Mouse (Mus musculus): ENCODE measurements at regions not wholly inside any gene's neighbourhood (a gene's known extent, or its start where the extent isn't known, plus 50 kb on each side); places are given as distances from the start of the nearest gene placed in this dataset.
A peak's percentile ranks its signal among the peaks of the same experiment; 100 is the strongest.

GRCm38 (mm10) chr8:33997676-33998075 lies 113.9 kb downstream of the Gm10131 start:
- peak; percentile 59 for DNase-seq

GRCm38 (mm10) chr8:33992946-33993345 lies 118.6 kb downstream of the Gm10131 start:
- peak; percentile 82 for DNase-seq

- DNase-seq = peak; percentile 13
Observed at GRCm38 (mm10) chr8:33991917-33992875, 119.3 kb downstream of the Gm10131 start.

GRCm38 (mm10) chr8:33991165-33991916 lies 120.2 kb downstream of the Gm10131 start:
- DNase-seq = no peak

GRCm38 (mm10) chr8:33990039-33990438 lies 121.5 kb downstream of the Gm10131 start:
- peak; percentile 22 for DNase-seq

GRCm38 (mm10) chr8:33987755-33988104 lies 123.8 kb downstream of the Gm10131 start:
- peak; percentile 34 for DNase-seq

- no peak for DNase-seq
Observed at GRCm38 (mm10) chr8:33987091-33987754, 124.3 kb downstream of the Gm10131 start.

GRCm38 (mm10) chr8:33986657-33987056 lies 124.9 kb downstream of the Gm10131 start:
- DNase-seq = no peak

- no peak for DNase-seq
Observed at GRCm38 (mm10) chr8:33985430-33985977, 126.0 kb downstream of the Gm10131 start.

- peak; percentile 40 for DNase-seq
Observed at GRCm38 (mm10) chr8:33981629-33982028, 129.9 kb downstream of the Gm10131 start.

- no peak for DNase-seq
Observed at GRCm38 (mm10) chr8:33980999-33981398, 130.5 kb downstream of the Gm10131 start.

Measured in heart, postnatal 4 days (tissue).